Mouse (Mus musculus): ENCODE measurements around the gene Parp3.

- TF ChIP-seq GATA1 (IDR thresholded peaks at IDR 0.05; ENCODE audit: low read depth, low read length) (no peak), POLR2A (IDR thresholded peaks at IDR 0.05; ENCODE audit: control insufficient read depth in 1 of 2, insufficient read depth in 1 of 2, low read depth in 1 of 2, low read length in 2 of 2, poor library complexity in 1 of 2) (no peak), MYC (IDR thresholded peaks at IDR 0.05; ENCODE audit: low read depth, low read length) (no peak), CTCF (IDR thresholded peaks at IDR 0.05 in 2 of 3, conservative IDR thresholded peaks at IDR 0.05 in 1 of 3; ENCODE audit: control insufficient read depth in 1 of 3, insufficient read depth in 1 of 3, low read depth in 2 of 3, low read length in 3 of 3, poor library complexity in 1 of 3, severe bottlenecking in 1 of 3) (no peak), NRF1 (IDR thresholded peaks at IDR 0.05; ENCODE audit: insufficient read depth, low read depth, low read length, poor library complexity, severe bottlenecking) (no peak), EP300 (IDR thresholded peaks at IDR 0.05; ENCODE audit: low read depth in 1 of 2, low read length in 2 of 2) (no peak), MAFK (IDR thresholded peaks at IDR 0.05; ENCODE audit: borderline replicate concordance, low read depth, low read length) (no peak)
These were observed 3.5 kb downstream of the Parp3 start for GRCm38 (mm10) chr9:106473081-106473752.
